Mouse (Mus musculus): ENCODE measurements at regions not wholly inside any gene's neighbourhood (a gene's known extent, or its start where the extent isn't known, plus 50 kb on each side); places are given as distances from the start of the nearest gene placed in this dataset.

GRCm38 (mm10) chr8:100515896-100516295 is 1099.6 kb upstream of the Cdh8 start:
- Histone ChIP-seq H3K9me3 (ENCODE audit: control insufficient read depth, low read length) (no peaks in the 10 kb centered on the region), H3K27me3 (ENCODE audit: control insufficient read depth, insufficient read depth, low read length) (no peaks in the 10 kb centered on the region), H3K36me3 (ENCODE audit: control insufficient read depth, insufficient read depth, low read length) (no peaks in the 10 kb centered on the region), H3K4me1 (ENCODE audit: control insufficient read depth, insufficient read depth, low read length) (no peaks in the 10 kb centered on the region), H3K4me2 (no peak overlapping the region), H3K4me3 (ENCODE audit: low read depth, low read length) (no peak overlapping the region), H3K9ac (ENCODE audit: low read length) (no peak overlapping the region), H3K27ac (ENCODE audit: low read depth, low read length) (no peak overlapping the region)
- ATAC-seq (ENCODE audit: low FRiP score): peak; percentile 88
- DNase-seq (ENCODE audit: low spot score, missing footprints): no peak
- WGBS: 32% methylated on average over 1 of the region's 1 CpGs

DNA sequence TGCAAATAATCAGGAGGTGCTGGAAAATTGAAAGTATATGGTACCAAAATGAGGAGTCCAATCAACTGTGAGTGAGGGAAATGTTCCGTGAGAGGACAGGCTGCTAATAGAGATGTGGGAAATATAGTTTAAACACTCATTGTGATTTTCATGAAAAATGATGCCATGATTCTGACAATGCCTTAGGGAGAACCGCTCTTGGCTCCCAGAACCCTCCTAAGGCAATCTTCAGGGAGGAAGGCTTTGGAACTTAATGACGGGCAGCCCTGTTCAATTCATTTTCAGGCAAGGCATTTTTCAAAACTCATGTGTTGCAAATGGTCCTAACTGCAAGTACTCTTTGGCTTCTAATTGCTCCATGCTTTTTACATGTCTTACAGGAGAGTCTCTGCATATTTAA is 1098.9 kb upstream of the Cdh8 start:
- no peak overlapping the region for H3K4me2 ChIP-seq
- no peaks in the 10 kb centered on the region for H3K9me3 ChIP-seq (ENCODE audit: control insufficient read depth, low read length)
- ATAC-seq (ENCODE audit: low FRiP score) (no peak), DNase-seq (ENCODE audit: low spot score, missing footprints) (no peak)
- no peak overlapping the region for H3K9ac ChIP-seq (ENCODE audit: low read length)
- H3K36me3 ChIP-seq (ENCODE audit: control insufficient read depth, insufficient read depth, low read length): no peaks in the 10 kb centered on the region
- no peaks in the 10 kb centered on the region for H3K27me3 ChIP-seq (ENCODE audit: control insufficient read depth, insufficient read depth, low read length)
- no peak overlapping the region for H3K4me3 ChIP-seq (ENCODE audit: low read depth, low read length)
- H3K27ac ChIP-seq (ENCODE audit: low read depth, low read length): no peak overlapping the region
- H3K4me1 ChIP-seq (ENCODE audit: control insufficient read depth, insufficient read depth, low read length): no peaks in the 10 kb centered on the region
- WGBS: 80% methylated on average over 3 of the region's 3 CpGs

DNA sequence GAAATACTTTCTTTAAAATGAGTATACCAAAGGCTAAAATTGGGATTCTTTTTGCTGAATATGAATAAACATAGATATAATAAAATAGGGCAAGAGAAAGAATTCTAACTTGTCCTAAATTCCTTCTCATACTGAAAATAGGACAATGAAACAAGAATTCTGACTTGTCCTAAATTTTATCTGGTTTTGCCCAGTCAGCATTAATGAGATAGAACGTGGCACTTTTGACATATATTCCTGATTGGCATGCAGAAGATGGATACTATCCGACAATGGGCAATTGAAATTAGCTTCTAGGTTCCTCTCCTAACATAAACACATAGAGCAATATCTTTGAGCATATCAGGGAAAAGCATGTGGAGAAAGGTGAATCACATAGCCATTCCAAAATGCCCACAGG is 1090.2 kb upstream of the Cdh8 start:
- H3K27ac ChIP-seq (ENCODE audit: low read depth, low read length): no peak overlapping the region
- no peaks in the 10 kb centered on the region for H3K9me3 ChIP-seq (ENCODE audit: control insufficient read depth, low read length)
- no peaks in the 10 kb centered on the region for H3K27me3 ChIP-seq (ENCODE audit: control insufficient read depth, insufficient read depth, low read length)
- H3K9ac ChIP-seq (ENCODE audit: low read length): no peak overlapping the region
- ATAC-seq (ENCODE audit: low FRiP score): no peak
- WGBS: 90% methylated on average over 2 of the region's 2 CpGs
- H3K4me2 ChIP-seq: no peak overlapping the region
- H3K4me1 ChIP-seq (ENCODE audit: control insufficient read depth, insufficient read depth, low read length): peaks cover 3% of the 10 kb centered on the region; the same call in 1 of the 2 replicates
- no peak for DNase-seq (ENCODE audit: low spot score, missing footprints)
- H3K4me3 ChIP-seq (ENCODE audit: low read depth, low read length): no peak overlapping the region
- no peaks in the 10 kb centered on the region for H3K36me3 ChIP-seq (ENCODE audit: control insufficient read depth, insufficient read depth, low read length)

- H3K27me3 ChIP-seq (ENCODE audit: control insufficient read depth, insufficient read depth, low read length): no peaks in the 10 kb centered on the region
These were observed 1084.1 kb upstream of the Cdh8 start for GRCm38 (mm10) chr8:100500342-100500712.

GRCm38 (mm10) chr8:100499614-100500341 is 1083.5 kb upstream of the Cdh8 start:
- Histone ChIP-seq H3K27me3 (ENCODE audit: control insufficient read depth, insufficient read depth, low read length) (no peaks in the 10 kb centered on the region), H3K27ac (ENCODE audit: low read depth, low read length) (0 out of 2 replicates have a peak overlapping the region, but pooled peaks have one; percentile 1), H3K9ac (ENCODE audit: low read length) (no peak overlapping the region), H3K36me3 (ENCODE audit: control insufficient read depth, insufficient read depth, low read length) (no peaks in the 10 kb centered on the region), H3K4me2 (no peak overlapping the region), H3K4me3 (ENCODE audit: low read depth, low read length) (no peak overlapping the region), H3K4me1 (ENCODE audit: control insufficient read depth, insufficient read depth, low read length) (no peaks in the 10 kb centered on the region), H3K9me3 (ENCODE audit: control insufficient read depth, low read length) (no peaks in the 10 kb centered on the region)
- peak; percentile 89 for ATAC-seq (ENCODE audit: low FRiP score)
- peak; percentile 86 for DNase-seq (ENCODE audit: low spot score, missing footprints)
- WGBS: 23% methylated on average over 6 of the region's 6 CpGs

More at GRCm38 (mm10) chr8:100500342-100500712, 1084.1 kb upstream of the Cdh8 start:
- Histone ChIP-seq H3K9me3 (ENCODE audit: control insufficient read depth, low read length) (no peaks in the 10 kb centered on the region), H3K4me3 (ENCODE audit: low read depth, low read length) (no peak overlapping the region), H3K27ac (ENCODE audit: low read depth, low read length) (no peak overlapping the region), H3K9ac (ENCODE audit: low read length) (no peak overlapping the region), H3K4me2 (no peak overlapping the region), H3K36me3 (ENCODE audit: control insufficient read depth, insufficient read depth, low read length) (no peaks in the 10 kb centered on the region), H3K4me1 (ENCODE audit: control insufficient read depth, insufficient read depth, low read length) (no peaks in the 10 kb centered on the region)
- DNase-seq (ENCODE audit: low spot score, missing footprints) (no peak), ATAC-seq (ENCODE audit: low FRiP score) (peak; percentile 31; the same call in 1 of the 2 replicates)

DNA sequence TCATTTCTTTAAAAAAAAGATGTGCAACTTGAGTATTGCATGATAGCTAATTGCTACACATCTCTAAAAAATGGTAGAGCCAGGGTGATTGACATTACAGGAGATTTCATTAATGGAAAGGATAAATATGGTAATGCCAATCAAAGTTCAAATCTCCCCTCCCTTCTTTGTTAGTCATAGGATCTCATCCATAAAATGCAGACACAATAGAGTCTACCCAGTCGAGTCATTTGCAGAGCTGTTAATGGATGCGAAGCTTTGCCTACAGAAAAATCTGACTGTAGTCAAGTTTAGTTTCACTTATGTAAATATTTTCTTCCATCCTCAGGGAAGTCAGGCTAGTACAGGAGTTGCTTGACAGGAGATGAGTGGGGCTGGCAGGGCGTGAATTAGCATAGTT is 1078.2 kb upstream of the Cdh8 start:
- WGBS: 72% methylated on average over 3 of the region's 3 CpGs
- Histone ChIP-seq H3K4me2 (no peak overlapping the region), H3K4me3 (ENCODE audit: low read depth, low read length) (no peak overlapping the region), H3K9ac (ENCODE audit: low read length) (no peak overlapping the region), H3K9me3 (ENCODE audit: control insufficient read depth, low read length) (no peaks in the 10 kb centered on the region), H3K27ac (ENCODE audit: low read depth, low read length) (no peak overlapping the region), H3K27me3 (ENCODE audit: control insufficient read depth, insufficient read depth, low read length) (no peaks in the 10 kb centered on the region), H3K36me3 (ENCODE audit: control insufficient read depth, insufficient read depth, low read length) (no peaks in the 10 kb centered on the region), H3K4me1 (ENCODE audit: control insufficient read depth, insufficient read depth, low read length) (no peaks in the 10 kb centered on the region)
- DNase-seq (ENCODE audit: low spot score, missing footprints): no peak
- ATAC-seq (ENCODE audit: low FRiP score): peak; percentile 28; the same call in 1 of the 2 replicates

DNA sequence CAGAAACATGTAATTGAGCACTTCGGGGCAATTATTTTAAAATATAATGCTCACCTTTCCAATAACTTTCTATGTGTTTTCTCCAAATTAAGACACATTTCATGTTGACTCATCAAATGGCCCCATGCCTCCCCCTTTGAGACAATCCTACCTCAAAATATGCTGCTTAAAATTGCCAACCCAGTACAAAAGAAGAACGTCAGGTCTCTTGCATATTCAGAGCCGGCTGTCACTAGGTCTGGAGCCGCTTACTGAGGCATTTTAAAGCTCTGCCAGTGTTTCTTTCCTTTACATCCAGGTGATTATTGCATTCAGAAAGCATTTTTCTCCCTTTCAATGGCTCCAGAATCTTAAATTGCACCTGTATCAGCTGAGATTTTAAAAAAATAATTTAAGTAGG is 1059.7 kb upstream of the Cdh8 start:
- WGBS: 84% methylated on average over 4 of the region's 4 CpGs
- no peaks in the 10 kb centered on the region for H3K27me3 ChIP-seq (ENCODE audit: control insufficient read depth, insufficient read depth, low read length)
- H3K9me3 ChIP-seq (ENCODE audit: control insufficient read depth, low read length): no peaks in the 10 kb centered on the region
- no peaks in the 10 kb centered on the region for H3K36me3 ChIP-seq (ENCODE audit: control insufficient read depth, insufficient read depth, low read length)
- no peak for DNase-seq (ENCODE audit: low spot score, missing footprints)
- no peak overlapping the region for H3K4me2 ChIP-seq
- H3K9ac ChIP-seq (ENCODE audit: low read length): no peak overlapping the region
- H3K27ac ChIP-seq (ENCODE audit: low read depth, low read length): no peak overlapping the region
- no peaks in the 10 kb centered on the region for H3K4me1 ChIP-seq (ENCODE audit: control insufficient read depth, insufficient read depth, low read length)
- no peak for ATAC-seq (ENCODE audit: low FRiP score)
- H3K4me3 ChIP-seq (ENCODE audit: low read depth, low read length): no peak overlapping the region

GRCm38 (mm10) chr8:100451231-100451630 is 1035.0 kb upstream of the Cdh8 start:
- WGBS: 69% methylated on average over 2 of the region's 2 CpGs
- Histone ChIP-seq H3K27me3 (ENCODE audit: control insufficient read depth, insufficient read depth, low read length) (no peaks in the 10 kb centered on the region), H3K36me3 (ENCODE audit: control insufficient read depth, insufficient read depth, low read length) (no peaks in the 10 kb centered on the region)

DNA sequence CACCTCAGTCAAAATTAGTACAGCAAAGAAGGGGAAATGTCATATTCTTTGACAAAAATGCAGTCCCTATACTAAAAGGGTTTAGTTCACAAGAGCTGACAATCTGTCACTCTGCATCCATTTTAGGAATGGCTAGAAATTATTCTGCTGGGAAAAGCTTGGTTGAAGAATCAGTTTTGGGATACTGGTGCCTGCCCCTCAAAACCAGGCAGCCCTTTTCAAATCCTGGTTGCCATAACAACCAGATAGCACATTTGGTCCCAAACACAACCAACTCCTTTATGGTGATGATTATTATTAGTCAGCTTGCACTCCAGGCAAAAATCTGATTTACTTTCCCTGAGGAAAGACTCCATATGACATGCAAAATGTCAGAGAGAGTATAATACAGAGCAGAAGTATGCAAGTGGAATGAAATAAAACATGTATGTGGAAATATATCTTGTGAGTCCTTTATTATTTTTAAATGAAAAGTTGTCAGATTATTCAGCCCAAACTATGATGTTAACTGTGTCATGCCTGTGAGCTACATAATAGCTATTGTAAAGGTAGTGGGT is 1034.2 kb upstream of the Cdh8 start:
- Histone ChIP-seq H3K9ac (ENCODE audit: low read length) (no peak overlapping the region), H3K4me2 (no peak overlapping the region), H3K9me3 (ENCODE audit: control insufficient read depth, low read length) (no peaks in the 10 kb centered on the region), H3K4me3 (ENCODE audit: low read depth, low read length) (no peak overlapping the region), H3K36me3 (ENCODE audit: control insufficient read depth, insufficient read depth, low read length) (no peaks in the 10 kb centered on the region), H3K27ac (ENCODE audit: low read depth, low read length) (no peak overlapping the region), H3K27me3 (ENCODE audit: control insufficient read depth, insufficient read depth, low read length) (no peaks in the 10 kb centered on the region), H3K4me1 (ENCODE audit: control insufficient read depth, insufficient read depth, low read length) (no peaks in the 10 kb centered on the region)
- DNase-seq (ENCODE audit: low spot score, missing footprints) (no peak), ATAC-seq (ENCODE audit: low FRiP score) (no peak)

More at GRCm38 (mm10) chr8:100451231-100451630, 1035.0 kb upstream of the Cdh8 start:
- Histone ChIP-seq H3K9me3 (ENCODE audit: control insufficient read depth, low read length) (no peaks in the 10 kb centered on the region), H3K9ac (ENCODE audit: low read length) (no peak overlapping the region), H3K27ac (ENCODE audit: low read depth, low read length) (no peak overlapping the region), H3K4me3 (ENCODE audit: low read depth, low read length) (no peak overlapping the region), H3K4me2 (no peak overlapping the region), H3K4me1 (ENCODE audit: control insufficient read depth, insufficient read depth, low read length) (no peaks in the 10 kb centered on the region)
- DNase-seq (ENCODE audit: low spot score, missing footprints) (no peak), ATAC-seq (ENCODE audit: low FRiP score) (no peak)

Data from midbrain, embryonic 11.5 days (tissue).